Mouse (Mus musculus) gastrocnemius, postnatal 25 days (tissue): ENCODE data around the gene Uhrf1. TPM values are rescaled to one million over a fixed set of nuclear protein-coding genes. Genes with fewer than 3 reads are reported as not detected.
A peak's percentile ranks its signal among the peaks of the same experiment; 100 is the strongest.
"Not testable (repeated sequence)": the region's sequence is repeated elsewhere in the genome, so short reads cannot be mapped to it uniquely, and the experiment has no call there.

ENCODE experiments used
- DNase-seq: peaks from one replicate; pipeline ENCODE4 v3.0.0; 2022
- long read RNA-seq, 2 experiments: library from polyadenylated mRNA; stranded (forward); transcript quantifications; one replicate each; pipeline ENCODE4 v2.0.0; 2021
- total RNA-seq, 2 experiments: library from RNA; stranded (reverse); gene quantifications; 1 replicate in 1 of 2; 2 replicates in 1 of 2; pipeline ENCODE4 v1.2.3; 2021

Gene Uhrf1
- 1 to 10 TPM; 2.6 to 2.7 TPM for total RNA-seq
- long read RNA-seq, experiment 1, result 0 reads
- long read RNA-seq, experiment 2, partial matches to known transcripts, result 0 of 1 reads
- long read RNA-seq, experiment 2, other reads (novel, unspliced or antisense), result 1 of 1 reads

GRCm38 (mm10) chr17:56303160-56303846 is at the start of gene Uhrf1:
Gene Uhrf1 (plus strand): TSS chr17:56303321.
- peak; percentile 70 for DNase-seq

DNA sequence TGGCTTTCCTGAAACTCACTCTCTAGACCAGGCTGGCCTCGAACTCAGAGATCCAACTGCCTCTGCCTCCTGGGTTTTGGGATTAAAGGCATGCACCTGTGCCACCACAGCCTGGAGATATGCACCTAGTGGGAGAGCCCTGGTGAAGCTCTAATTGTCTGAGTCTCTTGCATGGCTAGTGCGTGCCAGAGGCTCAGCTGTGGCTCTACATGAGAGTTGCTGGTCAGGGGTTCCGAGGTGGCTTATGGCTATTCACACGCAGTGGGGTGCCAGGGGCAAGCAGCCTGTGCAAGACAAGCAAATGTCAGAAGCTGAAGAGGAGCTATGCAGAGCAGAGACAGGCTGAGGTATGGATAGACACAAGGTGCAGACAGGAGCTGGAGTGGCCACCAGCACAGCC is 48.4 kb upstream of the Uhrf1 start:
- DNase-seq, result peak; percentile 5

DNA sequence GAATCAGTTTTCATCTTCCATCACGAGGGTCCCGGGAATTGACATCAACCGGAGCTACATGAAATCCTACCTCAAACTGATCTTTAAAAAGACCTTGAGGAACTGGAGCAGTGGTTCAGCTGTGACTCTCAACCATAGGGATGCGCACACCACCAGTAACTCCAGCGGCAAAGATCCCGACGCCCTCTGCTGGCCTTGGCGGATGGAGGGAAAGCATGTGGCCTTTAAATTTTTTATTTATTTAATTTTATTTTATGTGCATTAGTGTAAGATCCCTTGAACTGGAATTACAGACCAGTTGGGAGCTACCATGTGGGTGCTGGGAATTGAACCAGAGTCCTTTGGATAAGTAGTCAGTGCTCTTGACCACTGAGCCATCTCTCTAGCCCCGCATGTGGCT is 47.7 kb upstream of the Uhrf1 start:
- DNase-seq, result peak; percentile 7

GRCm38 (mm10) chr17:56255863-56256238 is 47.3 kb upstream of the Uhrf1 start:
- DNase-seq, result peak; percentile 97

DNA sequence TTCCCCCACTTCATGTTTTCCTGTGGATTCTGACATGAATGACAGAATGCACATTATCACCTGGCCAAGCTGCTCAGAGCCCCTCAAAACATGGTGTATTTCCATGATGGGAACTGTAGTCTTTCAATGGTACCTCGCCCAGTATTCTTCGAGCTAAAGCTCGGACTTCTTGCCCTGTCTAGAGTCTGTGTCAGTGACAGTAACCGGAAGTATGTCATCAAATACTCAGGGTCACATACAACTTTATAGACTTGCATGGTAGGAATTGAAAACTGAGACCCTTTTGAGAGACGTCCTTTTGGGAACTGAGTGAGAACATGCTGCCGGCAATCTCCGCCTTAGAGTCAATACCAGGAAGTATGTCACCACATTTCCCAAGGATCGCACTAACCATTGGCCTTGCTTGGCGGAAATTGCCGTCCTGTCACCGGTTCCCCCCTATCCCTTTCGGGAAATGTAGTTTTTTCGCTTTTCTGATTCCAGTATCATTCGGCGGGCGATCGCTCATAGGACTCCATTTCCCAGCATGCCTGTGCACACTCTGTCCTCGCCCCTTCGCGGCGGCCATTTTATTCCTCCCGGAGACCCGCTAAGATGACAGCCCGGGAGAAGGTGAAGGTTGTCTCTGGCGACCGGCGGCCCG is 46.8 kb upstream of the Uhrf1 start, which contains the start of gene Fem1a:
Gene Fem1a, plus strand, starts transcription at position 572 of the 643 bp plus-strand sequence.
- DNase-seq, result peak; percentile 96

DNA sequence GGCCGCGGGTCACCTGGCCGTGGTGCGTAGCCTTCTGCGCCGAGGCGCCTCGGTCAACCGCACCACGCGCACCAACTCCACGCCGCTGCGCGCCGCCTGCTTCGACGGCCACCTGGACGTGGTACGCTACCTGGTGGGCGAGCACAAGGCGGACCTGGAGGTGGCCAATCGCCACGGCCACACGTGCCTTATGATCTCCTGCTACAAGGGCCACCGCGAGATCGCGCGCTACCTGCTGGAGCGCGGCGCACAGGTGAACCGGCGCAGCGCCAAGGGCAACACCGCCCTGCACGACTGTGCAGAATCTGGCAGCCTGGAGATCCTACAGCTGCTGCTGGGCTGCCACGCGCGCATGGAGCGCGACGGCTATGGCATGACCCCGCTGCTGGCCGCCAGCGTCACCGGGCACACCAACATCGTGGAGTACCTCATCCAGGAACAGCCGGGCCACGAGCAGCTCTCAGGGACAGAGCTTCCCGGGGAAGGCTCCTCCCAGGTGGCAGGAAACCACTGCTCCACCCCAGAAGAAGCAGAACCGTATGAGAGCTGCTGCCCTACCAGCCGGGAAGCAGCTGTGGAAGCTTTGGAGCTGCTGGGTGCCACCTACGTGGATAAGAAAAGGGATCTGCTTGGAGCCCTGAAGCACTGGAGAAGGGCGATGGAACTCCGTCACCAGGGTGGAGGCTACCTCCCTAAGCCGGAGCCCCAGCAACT is 45.8 kb upstream of the Uhrf1 start:
- DNase-seq, result peak; percentile 71

DNA sequence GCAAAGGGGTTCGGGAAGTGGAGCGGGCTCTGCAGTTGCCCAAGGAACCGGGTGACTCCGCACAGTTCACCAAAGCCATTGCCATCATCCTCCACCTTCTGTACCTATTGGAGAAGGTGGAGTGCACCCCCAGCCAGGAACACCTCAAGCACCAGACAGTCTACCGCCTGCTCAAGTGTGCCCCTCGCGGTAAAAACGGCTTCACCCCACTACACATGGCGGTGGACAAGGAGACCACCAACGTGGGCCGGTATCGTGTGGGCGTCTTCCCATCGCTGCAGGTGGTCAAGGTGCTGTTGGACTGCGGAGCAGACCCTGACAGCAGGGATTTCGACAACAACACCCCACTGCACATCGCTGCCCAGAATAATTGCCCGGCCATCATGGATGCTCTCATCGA is 44.9 kb upstream of the Uhrf1 start:
- DNase-seq, result not testable (repeated sequence)

- DNase-seq, result not testable (repeated sequence)
Measured at GRCm38 (mm10) chr17:56258812-56259211, 44.3 kb upstream of the Uhrf1 start.

DNA sequence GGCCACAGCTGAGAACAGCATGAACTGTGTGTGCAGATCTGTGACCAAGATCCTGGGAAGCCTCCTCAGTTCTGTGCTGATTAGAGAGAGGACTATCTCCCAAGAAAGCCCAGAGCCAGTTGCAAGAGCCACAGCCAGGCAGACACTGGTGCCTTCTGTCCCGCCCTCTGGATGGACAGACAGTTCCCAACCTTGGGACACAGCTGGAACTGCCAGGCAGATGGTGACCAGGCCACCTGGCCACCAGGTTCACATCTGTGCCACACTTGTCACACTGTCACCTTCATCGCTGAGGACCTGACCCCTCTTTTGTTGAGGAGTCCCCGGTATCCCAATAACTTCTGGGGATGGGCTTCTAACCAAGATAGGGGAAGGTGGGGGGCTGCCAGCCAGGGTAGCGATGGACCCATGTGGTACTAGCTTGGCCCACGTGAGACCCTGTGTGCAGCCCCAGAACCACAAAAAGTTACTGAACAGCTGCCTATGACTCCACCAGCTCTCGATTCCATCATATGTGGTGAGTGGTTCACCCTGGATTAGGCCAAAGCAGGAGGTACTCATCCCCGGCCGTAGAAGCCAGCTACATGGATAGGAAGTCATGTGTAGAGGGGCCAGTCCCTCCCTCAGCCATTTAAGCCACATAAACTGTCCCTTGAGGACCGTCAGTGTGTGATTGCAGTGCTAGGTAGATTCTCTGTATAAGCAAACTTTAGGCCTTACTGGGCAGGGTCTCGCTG is 43.7 kb upstream of the Uhrf1 start:
- DNase-seq, result peak; percentile 59

DNA sequence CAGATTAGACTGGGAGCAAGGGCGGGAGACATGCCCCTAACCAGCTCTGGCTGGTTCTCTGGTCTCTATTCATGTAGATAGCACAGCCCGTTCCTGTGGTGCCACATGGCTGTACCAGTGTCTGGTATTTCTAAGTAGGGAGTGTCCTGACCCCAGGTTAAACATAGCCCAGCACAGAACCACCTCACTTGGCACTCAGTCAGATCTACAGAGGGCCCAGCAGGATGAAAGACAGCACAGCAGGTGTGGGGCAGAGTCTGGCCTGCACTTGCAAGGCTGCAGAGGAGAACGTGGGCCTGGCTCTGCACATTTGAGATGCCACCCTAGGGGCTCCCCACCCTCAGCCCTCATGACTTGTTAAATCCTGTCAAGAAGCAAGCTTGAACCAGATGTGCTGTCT is 42.0 kb upstream of the Uhrf1 start:
- DNase-seq, result peak; percentile 88

GRCm38 (mm10) chr17:56262645-56263094 is 40.5 kb upstream of the Uhrf1 start:
- peak; percentile 82 for DNase-seq

- DNase-seq, result peak; percentile 69
Measured at GRCm38 (mm10) chr17:56264020-56264419, 39.1 kb upstream of the Uhrf1 start.

- no peak for DNase-seq
Measured at GRCm38 (mm10) chr17:56265011-56265410, 38.1 kb upstream of the Uhrf1 start.

DNA sequence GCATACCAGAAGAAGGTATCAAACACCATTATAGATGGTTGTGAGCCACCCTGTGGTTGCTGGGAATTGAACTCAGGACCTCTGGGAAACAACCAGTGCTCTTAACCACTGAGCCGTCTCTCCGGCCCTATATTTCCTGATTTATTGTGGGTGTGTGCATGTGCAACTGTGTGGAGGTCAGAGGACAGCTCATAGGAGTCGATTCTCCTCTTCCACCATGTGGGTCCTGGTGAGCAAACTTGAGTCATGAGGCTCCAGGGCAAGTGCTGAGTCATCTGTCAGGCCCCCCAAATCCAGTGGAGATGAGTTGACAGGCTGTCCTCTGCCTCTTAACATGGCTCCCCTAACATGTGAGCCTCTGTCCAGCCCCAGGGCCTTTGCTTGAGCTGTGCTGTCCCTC is 37.3 kb upstream of the Uhrf1 start:
- no peak for DNase-seq

- DNase-seq, result no peak
Measured at GRCm38 (mm10) chr17:56266271-56266670, 36.9 kb upstream of the Uhrf1 start.

GRCm38 (mm10) chr17:56269153-56269630 is 33.9 kb upstream of the Uhrf1 start:
- DNase-seq, result peak; percentile 67

GRCm38 (mm10) chr17:56269741-56270140 is 33.4 kb upstream of the Uhrf1 start:
- no peak for DNase-seq

DNA sequence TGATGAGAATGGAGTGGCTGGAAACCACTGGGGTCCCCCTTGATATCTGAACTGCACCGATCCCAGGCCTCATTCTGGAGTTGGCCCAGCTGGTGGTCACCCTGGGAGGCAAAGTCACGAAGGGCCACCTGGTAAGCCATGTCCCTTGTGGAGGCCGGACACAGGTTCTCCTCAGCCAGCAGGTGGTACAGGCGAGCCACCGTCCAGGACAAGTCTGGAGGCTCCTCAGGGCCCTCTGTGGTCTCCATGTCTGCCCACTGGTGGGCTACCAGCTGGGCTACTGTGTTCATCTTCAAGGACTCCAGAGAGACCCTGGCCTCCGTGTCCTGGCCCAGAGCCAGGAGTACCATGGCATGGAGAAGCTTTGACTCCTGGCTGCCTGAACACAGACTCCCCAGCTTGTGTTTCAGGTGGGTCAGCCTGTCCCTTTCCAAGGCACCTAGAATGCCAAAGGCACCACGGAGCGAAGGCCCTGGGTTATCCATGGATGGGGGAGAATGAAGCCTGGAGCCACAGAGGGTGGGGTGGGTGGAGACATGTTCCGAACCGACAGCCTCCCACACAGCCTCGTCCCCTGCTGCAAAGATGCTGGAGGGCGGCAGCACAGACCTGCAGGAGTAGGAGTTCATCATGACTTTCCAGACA is 31.4 kb upstream of the Uhrf1 start:
- no peak for DNase-seq

DNA sequence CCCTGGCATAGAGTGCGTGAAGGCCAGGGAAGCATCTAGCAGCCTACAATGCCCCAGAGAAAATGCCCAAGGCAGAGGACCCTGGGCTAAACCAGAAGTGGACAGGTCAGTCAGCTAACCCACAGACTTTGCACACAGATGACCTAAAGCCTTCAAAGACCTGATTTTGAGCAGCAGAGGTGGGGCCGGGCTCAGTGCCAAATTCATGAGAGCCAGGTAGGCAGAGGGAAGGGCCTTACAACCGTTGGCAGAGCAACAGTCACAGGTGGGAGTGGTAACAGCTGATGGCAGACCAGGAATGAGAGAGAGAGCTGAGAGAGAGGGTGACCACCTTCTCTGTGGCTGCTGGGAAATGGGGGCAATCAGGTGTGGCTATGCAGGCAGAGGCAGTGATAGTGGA is 30.5 kb upstream of the Uhrf1 start:
- no peak for DNase-seq

GRCm38 (mm10) chr17:56273482-56273881 is 29.6 kb upstream of the Uhrf1 start:
- DNase-seq, result no peak

DNA sequence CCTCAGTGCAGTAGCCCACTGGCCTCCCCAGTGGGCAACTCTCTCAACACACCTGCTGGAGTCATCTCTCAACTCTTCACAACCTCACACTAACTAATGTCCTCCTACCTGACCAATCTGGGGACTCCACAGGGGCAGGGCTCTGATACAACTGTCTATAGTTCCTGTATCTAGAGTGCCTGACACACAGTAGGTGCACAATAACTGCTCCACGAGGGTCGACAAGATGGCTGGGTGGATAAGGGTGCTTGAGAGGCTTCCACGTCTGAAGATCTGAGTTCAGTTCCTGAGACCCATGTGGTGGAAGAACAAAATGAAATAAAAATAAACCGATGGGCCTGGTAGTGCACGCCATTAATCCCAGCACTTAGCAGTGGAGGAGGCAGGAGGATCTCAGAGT is 29.1 kb upstream of the Uhrf1 start:
- DNase-seq, result no peak
